Mouse (Mus musculus) gonadal fat pad, adult 2 months (tissue): ENCODE measurements around the gene Slc18b1. TPM values are rescaled to one million over a fixed set of nuclear protein-coding genes. Genes with fewer than 3 reads are reported as not detected.
"Not testable (repeated sequence)": the region's sequence is repeated elsewhere in the genome, so short reads cannot be mapped to it uniquely, and the experiment has no call there.

ENCODE experiments used
- DNase-seq: peaks from one replicate; pipeline ENCODE4 v3.0.0-alpha.2; 2012; ENCODE audit warnings: low read depth
- polyA plus RNA-seq: library from polyadenylated mRNA; depleted of rRNA; stranded (reverse); fragments of >200 nt; gene quantifications from 2 replicates; pipeline ENCODE4 v1.2.3, GENCODE M21; 2012; rRNA removed

The Slc18b1 gene
- polyA plus RNA-seq, result 18.6 and 28.4 TPM in 2 replicates

DNA sequence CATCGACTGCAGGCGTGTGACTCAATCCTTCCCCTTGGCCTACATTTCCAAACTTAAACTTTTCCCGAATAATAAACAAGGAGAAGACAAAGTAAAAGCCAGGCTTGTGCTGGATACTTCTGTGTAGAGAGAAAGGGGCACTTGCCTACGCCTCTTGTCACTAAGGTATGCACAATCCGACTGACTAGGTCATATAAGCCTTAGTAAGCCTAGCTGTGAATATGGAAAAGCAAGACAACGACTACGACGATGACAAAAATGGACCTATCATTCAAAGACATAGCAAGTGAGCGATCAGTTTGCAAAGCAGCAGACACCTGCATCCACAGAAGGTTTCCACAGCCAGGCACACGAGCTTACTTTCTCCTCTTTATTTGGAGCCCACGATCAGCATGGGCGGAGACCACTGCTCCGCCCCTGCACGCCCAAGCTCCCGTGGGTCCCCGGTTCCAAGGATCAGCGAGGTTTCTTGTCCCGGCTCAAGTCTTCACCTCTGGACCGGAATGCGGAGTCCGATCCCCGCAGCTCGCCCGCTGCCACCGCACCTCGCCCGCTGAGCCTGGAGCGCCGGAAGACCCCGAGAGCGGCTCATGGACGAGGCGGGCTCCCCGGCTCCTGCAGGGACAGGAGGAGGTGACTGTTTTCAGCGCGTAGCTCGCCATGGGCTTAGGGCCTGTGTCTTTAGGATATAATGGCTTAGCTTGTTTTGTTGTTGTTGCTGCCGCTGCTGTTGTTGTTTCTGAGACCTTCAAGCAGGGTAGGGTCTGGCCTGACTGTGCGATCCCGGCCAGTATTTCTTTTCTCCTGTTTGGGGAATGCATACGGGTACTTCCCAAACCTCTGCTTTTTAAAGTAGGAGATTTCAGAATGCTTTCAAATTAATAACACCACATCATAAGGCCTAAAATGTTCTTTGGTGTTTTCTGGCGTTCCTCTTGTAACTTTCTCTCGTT lies at the start of gene Slc18b1:
Slc18b1 (plus strand) TSS at position 436 of the 953 bp plus-strand sequence.
- DNase-seq, result no peak

DNA sequence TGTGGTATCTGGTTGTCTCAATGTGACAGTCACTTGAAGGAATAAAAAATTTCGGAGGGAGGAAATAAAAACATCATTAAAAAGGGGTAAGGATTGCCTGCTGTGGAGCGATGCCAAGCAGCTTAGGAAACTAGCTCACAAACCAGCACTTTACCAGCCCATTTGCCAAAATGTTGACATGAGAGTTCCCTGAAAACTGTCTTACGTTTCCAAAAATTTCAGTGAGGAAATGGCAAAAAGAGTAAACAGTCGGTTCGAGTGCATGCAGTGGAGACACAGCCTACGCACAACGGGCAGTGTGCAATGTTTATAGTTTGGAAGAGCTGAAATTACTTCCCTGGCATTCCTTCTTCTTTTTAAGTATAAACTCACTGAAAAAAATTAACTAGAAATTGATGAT lies 42.6 kb upstream of the Slc18b1 start:
- DNase-seq, result no peak

DNA sequence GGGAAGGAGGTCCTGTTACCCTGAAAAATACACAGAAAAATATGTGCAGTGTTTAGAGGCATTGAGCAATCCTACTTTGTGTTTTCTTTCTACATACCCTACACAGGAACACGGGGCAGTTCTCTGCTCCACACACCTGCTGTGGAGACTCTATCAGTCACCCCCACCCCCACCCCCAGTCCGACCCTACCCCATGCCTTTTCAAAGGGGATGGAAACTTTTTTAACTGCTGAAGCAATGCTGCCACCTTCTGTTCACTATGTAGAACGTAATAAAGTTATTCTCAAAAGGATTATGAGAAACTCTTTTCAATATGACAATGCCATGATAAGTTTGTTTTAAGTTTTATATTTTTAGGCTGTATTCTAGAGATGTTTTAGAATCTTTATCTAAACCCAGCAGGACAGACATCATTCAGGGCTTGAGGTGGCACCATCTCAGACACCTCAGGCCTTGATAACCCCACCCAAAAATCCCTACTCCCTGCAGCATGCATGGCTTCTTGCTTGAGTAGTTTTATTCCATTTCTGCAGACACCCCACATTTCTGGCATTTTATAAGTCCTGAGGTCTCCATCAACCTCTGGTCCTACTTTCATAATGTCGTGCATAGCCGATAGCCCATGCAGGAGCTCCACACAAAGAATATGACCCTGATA lies 19.4 kb upstream of the Slc18b1 start:
- no peak for DNase-seq

DNA sequence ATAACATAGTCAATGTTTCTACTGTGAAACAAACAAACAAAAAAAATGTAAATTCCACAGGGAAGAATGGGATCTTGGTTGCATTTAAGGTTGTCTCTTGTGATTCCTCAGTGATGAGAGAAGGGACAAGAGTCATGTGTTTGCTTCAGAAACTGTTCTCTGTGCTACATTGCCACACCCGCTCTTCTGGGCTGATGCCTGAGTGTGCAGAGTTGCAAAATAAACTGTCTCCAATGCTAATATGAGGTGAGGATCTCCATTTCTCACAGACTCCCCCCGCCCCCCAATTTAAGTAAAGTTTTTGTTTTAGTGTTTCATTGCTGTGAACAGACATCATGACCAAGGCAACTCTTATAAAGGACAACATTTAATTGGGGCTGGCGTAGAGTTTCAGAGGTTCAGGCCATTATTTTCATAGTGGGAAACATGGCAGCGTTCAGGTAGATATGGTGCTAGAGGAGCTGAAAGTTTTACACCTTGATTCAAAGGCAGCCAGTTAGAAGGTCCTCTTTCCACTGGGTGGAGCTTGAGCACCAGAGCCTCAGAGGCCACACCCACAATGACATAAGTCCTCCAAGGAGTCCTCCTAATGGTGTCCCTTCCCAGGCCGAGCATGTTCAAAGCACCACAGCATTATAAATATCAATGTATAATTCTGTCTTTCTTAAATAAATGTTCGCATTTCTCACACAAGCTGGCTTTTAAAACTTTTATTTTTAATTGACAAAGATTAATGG lies 16.1 kb upstream of the Slc18b1 start:
- no peak for DNase-seq

DNA sequence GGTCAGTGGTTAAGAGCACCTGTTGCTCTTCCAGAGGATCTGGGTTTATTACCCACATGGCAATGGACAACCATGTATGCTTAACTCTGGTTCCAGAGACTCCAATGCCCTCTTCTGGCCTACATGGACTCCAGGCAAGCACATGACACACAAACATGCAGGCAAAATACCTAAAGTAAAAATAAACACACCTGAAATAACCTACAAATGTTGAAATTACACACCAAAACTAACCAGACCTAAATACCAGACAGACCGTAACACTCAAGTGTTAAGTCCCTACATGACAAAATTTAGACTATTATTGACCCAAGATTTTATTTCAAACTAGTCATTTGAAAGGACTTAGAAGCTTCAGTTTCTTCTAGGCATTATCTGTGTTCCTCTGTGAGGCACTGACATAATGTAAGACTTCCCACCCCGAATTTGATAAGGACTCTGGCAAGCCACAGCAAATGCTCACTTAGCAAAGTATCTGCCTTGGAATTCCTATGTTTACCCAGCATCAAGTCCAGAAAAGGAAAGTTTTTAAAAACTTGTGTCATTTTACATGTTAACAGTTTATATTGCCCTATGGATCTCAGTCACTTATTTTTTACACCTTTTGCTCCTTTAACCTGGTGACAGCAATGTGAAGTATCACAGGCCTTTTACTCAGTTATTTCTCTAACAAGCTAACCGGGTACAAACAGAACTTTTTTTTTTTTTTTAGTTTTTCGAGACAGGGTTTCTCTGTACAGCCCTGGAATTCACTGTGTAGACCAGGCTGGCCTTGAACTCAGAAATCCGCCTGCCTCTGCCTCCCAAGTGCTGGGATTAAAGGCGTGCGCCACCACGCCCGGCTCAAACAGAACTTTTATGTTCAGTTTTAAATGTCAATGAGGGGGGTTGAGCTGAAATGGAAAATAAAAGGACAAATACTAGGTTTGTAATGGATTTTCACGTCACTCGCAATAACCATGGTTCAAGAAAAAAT lies 14.7 kb upstream of the Slc18b1 start:
- no peak for DNase-seq

DNA sequence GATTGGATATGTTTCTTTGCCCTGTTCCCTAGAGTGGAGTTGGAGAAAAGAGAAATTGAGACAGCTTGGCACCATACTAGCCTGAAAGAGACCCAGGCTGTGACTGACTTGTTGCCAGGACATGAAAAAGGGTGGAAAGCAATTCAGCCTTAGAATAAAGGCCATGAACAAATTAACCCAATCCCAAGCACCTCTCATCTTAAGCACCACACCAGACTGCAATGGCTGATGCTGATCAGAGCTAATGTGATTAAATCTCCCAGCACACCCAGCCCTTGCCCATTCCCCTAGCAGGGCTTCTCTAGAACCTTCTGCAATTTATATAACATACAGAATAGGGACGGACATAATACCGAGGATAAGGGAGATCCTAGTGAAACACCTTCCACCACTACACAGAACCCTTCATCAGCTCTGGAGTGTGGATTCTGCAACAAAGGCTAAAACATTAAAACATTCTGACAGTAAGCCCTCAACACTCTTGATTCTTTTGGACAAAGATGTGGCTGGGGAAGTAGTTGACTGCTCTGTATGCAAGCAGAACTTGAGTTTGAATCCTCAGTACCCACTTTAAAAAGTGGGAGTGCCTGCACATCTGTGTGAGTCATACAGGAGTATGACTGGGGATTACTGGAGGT lies 13.8 kb upstream of the Slc18b1 start:
- no peak for DNase-seq

DNA sequence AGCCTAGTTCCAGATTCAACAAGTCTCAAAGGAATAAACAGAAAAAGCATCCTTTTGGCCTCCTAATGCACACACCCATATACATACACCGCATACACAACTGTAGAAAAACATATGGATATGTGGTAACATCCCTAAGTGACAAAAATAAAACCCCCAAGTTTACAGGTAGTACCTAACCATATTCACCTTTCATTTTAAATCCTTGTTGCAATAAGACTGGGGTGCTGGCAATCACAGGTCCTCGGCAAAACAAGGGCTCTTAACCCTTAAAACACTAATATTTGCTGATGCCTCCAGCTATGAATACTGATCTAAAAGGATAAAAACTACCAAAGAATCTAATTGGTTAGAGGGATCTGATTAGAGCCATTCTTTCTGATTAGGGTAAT lies 13.3 kb upstream of the Slc18b1 start:
- DNase-seq, result no peak

DNA sequence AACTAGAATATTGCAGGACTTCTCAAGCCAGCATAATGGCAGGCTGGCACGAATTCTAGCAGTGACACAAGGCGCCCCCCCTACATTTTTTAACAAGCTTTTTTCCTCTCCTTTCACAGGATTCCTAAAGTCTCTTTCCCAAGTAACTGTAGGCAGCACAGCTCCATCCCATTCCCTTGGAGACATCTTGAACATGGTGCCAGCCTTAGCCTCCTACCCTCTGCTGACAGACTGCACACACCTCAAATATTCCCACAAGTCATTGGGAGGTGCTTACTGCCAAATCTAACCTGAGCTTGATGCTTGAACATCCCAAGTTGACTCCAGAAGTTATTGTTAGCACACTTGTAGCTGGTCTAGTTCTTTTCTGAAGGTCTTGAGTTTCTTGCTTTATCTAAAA lies 12.7 kb upstream of the Slc18b1 start:
- no peak for DNase-seq

DNA sequence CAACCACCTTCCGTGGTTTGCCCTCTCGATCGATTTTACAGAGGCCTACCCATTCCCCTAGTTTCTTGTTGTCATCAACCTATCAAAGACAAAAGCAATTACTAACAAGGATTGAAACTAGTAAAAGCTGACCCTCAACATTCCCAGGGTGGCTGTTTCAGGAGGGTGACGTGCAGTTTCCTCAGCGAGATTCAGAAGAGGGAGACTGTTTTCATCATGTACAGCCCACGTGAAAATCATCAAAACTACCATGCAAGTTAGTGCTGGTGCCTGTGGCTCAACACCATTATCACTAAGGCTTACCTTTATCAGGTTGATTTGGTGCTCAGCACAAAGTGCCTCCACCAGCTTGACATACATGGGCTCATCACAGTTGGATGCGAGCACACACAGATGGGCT lies 11.2 kb upstream of the Slc18b1 start:
- DNase-seq, result not testable (repeated sequence)

DNA sequence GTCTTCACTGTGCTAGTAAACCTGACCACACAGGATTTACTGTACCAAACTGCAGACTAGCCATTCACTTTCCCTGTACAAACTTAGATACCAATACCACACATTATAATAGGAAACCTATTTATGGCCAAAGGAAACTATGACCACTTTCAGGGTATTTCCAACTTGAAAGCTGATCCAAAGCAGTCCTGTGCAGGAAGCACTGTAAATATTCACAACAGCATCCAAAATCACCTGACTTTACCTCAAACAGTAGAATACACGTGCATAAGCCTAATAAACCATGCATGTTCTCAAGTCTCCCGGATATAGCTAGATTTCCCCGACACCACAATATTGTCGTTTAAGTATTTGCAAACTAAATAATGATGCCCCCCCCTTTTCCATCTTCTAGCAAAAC lies 10.7 kb upstream of the Slc18b1 start:
- DNase-seq, result no peak

DNA sequence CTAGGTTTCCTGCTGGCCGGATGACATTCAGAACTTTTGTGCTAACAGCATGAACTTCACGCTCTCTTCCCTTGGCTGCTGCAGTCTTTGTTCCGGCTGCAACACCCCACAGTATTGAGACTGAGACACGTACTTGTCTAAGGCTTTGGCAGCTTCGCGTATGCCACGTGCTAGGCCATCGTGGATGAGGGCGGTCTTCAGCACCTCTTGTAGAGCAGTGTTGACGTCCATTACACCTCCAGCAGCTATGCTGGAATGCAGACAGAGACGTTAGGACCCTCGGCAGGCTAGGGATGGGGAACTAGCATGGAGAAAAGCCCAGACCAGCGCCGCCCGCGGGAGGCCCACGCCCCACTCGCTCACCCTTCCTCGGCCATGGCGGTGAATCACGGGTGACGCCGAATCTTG lies 10.2 kb upstream of the Slc18b1 start:
- not testable (repeated sequence) for DNase-seq

DNA sequence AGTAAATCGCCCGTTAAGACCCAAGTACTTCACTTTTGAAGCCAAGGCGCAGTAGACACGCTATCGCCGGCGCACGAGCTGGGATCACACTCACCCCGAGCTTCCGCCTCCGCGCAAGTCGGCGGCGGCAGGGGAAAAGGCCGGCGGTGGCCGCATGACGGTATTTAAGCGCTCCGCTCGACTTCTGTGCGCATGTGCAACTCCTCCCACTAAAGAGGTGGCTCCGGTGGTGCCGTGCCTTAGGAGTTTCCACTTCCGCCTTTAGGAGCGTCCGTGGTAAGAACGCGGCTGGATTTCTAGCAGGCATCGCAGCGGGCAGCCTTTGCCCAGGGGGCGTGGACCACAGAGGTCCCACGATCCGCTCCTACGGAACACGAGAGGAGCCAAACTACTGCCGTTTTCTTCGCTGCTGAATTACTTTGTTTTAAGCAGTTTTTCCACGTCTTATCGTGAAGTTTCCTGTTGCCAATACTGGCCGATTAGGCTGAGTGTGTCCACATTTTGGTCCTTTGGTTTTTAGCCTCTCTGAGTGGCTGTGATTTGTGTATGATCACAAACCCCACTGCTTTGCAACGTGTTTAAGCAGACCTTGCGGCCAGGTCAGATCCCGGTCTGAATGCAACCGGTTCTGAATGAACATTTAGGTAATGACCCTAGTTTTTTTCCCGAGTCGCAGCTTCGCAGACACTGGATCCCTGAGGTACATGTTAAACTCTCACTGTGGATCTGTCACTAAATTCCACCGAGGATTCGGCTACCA lies 9.5 kb upstream of the Slc18b1 start, which contains the start of gene Rps12:
Rps12 (minus strand) TSS at position 214 of the 760 bp plus-strand sequence.
- peak; percentile 84 for DNase-seq

DNA sequence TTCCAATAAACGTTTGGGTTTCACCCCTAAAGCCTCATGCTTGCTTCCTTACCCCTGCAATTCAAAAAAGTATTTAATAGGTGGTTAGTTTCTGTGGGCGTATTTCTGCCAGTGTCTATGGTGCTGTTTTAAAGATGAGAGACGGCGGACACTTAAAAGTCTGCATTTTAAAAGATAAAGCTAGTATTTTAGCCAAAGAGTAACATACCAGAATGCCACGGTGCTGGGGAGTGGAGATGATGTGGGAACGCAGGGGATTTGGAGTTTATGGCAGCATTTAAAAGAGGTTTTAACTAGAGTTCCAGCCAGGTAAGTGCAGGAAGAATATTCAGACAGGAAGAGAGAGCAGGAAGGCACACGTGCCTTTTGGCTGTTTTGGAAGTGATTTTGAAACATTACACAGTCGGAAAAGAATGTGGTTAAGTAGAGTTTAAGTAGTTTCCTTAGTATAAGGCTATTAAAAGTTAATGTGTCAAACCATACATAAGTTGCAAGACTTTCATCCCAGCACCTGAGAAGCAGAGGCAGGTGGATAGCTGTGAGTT lies 8.7 kb upstream of the Slc18b1 start:
- DNase-seq, result no peak

DNA sequence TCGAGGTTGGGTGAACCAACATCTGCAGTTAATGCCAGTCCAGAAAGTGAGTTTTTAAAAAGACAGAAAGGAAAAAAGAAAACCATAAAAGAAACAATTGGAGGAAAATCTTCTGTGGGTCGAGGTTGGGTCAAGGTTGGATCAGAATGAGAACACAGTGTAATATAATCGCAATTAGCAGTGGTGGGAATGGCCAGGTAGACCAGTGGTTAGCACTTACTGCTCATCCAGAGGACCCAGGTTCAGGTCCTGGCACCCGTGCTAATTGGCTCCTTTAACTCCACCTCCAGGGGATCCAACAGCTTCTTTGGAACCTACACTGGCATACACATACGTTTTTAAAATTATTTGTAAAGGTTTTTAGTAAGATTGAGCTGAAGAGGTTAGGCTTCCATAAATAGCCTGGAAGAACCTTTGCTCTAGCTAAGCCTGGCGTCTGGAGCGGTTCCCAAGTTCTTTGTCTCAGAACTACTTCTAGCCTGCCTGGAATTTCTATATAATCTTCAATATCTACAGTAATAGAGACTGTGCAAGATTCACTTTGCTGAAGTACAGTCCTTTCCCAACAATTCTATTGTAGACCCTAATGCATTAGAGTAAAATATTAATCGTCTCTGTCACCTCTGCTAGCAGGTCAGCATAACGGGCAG lies 790 bp upstream of the Slc18b1 start:
- no peak for DNase-seq

DNA sequence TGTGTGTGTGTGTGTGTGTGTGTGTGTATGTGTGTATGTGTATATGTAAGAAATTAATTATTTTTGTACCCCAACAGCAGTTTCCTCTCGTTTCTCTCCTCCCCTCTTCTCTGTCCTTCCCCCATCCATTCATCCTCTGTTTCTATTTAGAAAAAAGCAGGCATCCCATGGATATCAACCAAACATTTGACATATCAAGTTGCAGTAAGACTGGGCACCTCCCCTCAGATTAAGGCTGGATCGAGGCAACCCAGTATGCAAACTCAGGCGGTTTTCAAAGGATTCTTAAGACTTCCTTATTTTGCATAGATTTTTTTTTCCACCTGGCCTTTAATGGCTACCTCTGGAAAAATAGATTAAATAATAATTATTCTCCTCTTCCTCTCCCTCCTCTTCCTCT lies 820 bp downstream of the Slc18b1 start:
- no peak for DNase-seq

DNA sequence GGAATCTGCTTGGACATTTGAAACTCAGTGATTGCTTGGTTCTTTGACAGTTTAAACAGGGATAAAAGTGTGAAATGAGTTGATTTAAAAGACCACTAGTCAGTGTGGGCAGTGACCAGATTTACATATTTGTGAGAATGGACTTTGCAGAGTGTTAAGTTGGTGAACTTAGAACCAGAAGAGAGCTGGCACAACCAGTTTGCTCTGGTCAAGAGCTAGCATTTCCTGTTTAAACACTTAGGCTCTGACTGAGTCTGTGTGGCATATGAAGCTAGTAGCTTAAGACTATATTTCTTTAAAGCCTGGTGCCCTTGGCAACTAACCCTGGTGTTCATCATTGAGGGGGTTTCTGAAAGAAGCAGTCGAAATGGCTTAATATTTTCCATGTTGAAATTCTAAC lies 1.4 kb downstream of the Slc18b1 start:
- DNase-seq, result no peak

DNA sequence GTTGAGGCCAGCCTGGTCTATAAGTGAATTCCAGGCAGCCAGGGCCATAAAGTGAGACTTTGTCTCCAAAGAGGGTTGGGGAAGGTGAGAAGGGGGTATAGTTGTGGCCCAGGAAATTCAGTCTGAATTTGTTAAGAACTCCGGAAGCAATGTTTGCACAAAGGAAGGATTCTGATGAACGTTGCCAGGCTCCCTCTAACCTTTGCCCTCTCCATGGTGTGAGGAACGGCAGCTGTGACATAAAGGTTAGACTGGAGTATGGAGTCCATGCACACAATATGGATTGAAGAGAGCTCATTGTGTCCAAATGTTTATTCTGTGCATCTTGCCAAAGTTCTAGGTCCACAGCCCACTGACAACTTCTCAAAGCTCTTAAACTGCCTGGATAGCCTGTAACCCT lies 3.1 kb downstream of the Slc18b1 start:
- no peak for DNase-seq

DNA sequence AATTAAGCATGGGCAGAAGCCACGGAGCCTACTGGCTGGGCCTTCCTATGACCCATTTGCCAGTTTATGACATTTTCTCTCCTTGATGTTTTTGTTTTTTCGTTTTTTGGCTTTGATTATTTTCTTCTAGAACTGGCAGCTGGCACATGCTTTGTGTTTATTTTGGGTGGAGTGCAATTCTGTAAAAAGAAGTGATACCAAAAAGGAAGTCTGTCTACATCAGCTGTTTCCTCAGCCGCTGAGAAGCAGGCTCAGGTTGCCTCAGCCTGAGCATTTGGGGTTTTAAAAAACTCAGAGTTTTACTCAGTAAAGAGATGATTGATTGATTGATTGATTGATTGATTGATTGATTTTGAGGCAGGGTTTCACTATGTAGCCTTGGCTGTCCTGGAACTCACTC lies 6.1 kb downstream of the Slc18b1 start:
- DNase-seq, result no peak

DNA sequence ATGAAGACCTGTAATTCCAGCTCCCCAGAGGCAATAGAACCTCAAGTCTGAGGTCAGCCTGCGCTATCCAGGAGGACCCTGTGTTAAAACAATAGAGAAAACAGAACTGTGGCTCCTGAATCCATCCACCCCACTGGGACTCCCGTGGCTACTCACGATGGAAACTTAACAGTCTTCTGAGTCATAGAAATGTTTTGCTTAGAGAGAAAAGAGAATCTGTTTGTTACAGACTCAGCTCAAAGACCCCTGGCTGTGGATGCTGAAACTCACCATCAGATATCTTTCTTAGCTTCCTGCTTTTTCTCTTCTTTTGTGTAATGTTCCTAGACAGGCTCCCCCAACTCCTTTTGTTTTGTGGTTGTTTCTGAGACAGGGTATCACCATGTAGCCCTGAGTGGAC lies 7.9 kb downstream of the Slc18b1 start:
- DNase-seq, result no peak
